Mouse (Mus musculus) common myeloid progenitor, adult 5-6 weeks (primary cell): ENCODE data around the gene Ptcra. TPM values are rescaled to one million over a fixed set of nuclear protein-coding genes. Genes with fewer than 3 reads are reported as not detected.
"Not testable (repeated sequence)": the region's sequence is repeated elsewhere in the genome, so short reads cannot be mapped to it uniquely, and the experiment has no call there.

Source experiments
- ATAC-seq: replicated peaks from 2 replicates; pipeline ENCODE4 v1.8.0; 2016; ENCODE audit warnings: low read depth, mild to moderate bottlenecking, moderate TSS enrichment, inconsistent platforms; ENCODE audit not compliant: poor library complexity, severe bottlenecking
- total RNA-seq: library from RNA; stranded (forward); fragments of 200-1000, 187-1606 nt; gene quantifications from 2 replicates; pipeline ENCODE4 v1.2.3, GENCODE M21; 2017

The Ptcra gene
- total RNA-seq, 1 experiment from 2014 or later = not detected

DNA sequence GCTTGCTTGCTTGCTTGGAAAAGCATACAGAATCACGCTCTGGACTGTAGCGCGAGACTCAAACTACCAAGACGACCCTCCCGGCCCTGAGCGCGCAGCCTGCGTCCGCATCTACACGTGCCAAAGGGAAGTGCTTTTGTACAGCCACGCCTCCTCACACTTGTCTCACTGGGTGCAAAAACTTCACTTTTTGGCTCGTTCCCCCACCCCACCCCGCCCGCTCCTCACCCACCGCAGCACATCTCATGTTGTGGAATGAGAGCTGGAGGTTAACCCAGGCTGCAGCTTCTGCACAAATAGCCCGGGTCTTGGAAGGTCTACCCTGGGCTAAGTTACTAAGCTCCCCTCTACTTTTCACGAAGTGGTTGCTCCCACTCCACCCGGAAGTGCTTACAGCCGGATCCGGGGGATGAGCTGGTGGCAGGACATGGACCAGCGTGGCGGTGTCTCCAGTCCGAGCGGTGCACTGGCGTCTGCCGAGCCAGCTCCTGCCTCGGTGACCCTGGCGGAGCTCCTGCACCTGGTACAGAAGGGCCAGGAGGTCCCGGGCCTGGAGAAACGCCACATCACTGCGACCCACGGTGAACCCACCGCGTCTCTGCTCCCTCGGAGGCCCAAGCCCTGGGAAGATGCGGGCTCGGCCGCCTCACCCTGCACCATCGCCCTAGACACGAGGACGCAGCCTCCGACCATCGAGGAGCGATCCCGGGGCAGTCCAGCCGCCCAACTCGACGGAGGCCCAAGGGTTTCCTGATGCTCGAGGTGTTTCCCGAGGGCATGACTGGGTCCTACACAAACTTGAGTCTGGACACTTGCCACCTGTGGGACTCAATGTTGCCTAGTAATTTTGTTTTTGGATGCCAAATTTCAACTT is 9.1 kb upstream of the Ptcra start, which contains the start of gene 2310039H08Rik:
TSS of gene 2310039H08Rik (plus strand) at position 232 of the 874 bp plus-strand sequence.
- ATAC-seq = peak; percentile 69

- no peak for ATAC-seq
Observed at GRCm38 (mm10) chr17:46772038-46772403, 8.5 kb upstream of the Ptcra start.

- no peak for ATAC-seq
Observed at GRCm38 (mm10) chr17:46771616-46772015, 8.1 kb upstream of the Ptcra start.

GRCm38 (mm10) chr17:46771025-46771424 is 7.5 kb upstream of the Ptcra start:
- ATAC-seq = no peak

DNA sequence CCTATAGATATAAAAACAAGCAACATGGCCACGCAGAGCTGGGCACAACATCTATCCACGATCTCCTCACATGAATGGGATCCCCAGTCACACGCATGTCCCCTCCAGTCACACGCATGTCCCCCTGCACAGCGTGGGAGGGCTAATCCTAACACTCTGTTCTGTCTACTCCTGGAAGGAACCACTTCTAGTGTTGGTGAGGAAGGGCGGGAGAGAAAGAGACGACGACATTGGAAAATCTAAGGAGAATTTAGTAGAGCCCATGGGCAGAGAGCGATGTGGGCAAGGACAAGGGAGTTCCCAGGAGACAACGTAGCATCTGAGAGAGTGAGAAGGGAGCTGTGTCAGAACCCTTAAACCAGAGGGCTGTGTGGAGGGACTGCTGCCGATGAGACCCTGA is 7.0 kb upstream of the Ptcra start:
- ATAC-seq = no peak

GRCm38 (mm10) chr17:46767868-46768267 is 4.4 kb upstream of the Ptcra start:
- 0 out of 2 replicates have a peak, but pooled peaks have one; percentile 13 for ATAC-seq

- ATAC-seq = not testable (repeated sequence)
Observed at GRCm38 (mm10) chr17:46764916-46765315, 1.4 kb upstream of the Ptcra start.

- ATAC-seq = no peak
Observed at GRCm38 (mm10) chr17:46758753-46759152, 4.8 kb downstream of the Ptcra start.

- peak; percentile 90 for ATAC-seq
Observed at GRCm38 (mm10) chr17:46751794-46752556, 11.5 kb downstream of the Ptcra start, which contains the start of gene Cnpy3. TSS of gene Cnpy3 (minus strand) at chr17:46752214.

GRCm38 (mm10) chr17:46751056-46751793 is 12.3 kb downstream of the Ptcra start:
- peak; percentile 77 for ATAC-seq

- ATAC-seq = no peak
Observed at GRCm38 (mm10) chr17:46750580-46750979, 12.9 kb downstream of the Ptcra start.

GRCm38 (mm10) chr17:46749282-46749681 is 14.2 kb downstream of the Ptcra start:
- no peak for ATAC-seq

DNA sequence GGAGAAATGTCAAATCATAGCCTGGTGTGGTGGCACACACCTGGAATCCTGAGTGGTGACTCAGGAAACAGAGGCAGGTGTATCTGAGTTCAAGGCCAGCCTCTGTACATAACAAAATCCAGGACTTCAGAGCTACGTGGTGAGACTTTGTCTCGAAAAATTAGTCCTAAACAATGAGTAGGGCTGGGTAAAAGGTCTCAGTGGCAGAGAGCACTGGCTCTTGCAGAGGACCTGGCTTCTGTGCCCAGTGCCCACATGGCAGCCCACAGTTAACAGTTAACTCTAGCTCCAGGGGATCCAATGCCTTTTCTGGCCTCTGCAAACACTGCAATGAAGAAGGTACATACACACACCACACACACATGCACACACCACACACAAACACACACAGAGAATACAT is 15.7 kb downstream of the Ptcra start:
- ATAC-seq = no peak

DNA sequence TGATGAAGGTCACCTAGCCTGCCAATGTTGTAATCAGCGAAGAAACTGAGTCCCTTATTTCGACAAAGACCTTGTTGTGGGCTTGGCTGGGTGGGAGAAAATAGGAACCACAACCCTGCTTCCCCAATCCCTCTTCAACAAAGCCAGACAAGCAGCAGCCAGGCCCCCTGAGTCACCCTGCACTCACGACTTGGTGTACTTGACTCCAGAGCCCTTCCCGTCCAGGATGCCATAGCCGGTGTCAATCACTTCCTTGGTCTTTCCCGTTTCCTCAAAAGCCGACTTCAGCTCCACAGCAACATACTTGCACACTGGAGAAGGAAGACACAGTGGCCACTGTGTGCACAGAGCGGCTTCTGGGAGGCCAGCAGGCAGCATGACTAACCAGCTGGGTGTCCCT is 16.3 kb downstream of the Ptcra start:
- no peak for ATAC-seq

GRCm38 (mm10) chr17:46745506-46745905 is 18.0 kb downstream of the Ptcra start:
- no peak for ATAC-seq

DNA sequence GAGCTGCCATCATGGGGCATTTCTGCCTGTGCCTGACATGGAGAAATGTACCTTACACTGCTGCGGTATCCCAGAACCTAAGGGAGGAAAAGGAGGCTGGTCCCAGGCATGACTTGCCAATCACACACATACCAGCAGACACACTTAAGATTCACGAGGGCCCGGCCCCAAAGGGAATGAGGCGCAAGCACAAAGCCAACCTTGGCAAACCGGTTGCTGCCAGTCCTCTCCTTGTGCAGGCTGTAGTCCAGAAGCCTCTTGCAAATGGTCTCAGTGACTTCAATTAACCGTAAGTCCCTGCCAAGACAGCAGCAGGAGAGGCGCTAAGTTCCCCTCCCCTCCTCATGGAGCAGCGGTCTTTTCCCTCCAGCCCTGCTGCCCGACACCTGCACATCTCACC is 20.5 kb downstream of the Ptcra start:
- no peak for ATAC-seq

DNA sequence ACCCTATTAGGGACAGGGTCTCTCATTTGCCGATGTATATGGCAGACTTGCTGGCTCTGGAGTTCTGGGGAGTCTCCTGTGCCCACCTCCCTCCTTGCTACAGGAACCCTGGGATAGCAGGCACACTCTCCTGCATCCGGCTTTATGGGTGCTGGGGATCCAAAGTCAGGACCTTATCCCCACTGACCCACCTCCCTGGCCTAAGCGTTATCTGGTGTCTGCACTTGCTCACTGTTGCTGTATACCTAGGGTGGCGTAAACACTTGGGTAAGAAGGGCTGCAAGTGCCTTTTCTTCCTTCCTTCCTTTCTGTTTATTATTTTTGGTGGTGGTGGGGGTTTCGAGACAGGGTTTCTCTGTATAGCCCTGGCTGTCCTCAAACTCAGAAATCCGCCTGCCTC is 22.2 kb downstream of the Ptcra start:
- ATAC-seq = no peak

GRCm38 (mm10) chr17:46736160-46736559 is 27.4 kb downstream of the Ptcra start:
- peak; percentile 56; the same call in 1 of the 2 replicates for ATAC-seq

DNA sequence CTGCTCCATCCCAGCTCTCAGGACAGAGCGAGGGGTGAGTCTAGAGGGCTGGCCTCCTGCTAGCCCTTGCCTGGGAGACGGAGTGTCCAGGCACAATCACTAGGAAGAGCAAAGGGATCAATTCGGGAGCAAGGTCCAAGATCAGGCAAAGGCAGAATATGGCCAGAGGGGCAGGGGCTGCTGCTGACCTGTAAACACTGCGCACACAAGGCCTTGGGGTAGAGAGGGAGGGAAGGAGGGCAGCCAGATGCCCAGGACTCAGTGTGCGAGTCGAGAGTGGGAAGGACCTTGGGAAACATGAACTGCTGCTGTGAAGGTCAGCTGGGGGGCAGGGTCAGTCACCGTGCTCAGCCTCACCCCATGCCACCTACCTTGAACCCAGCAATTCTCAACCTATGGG is 28.2 kb downstream of the Ptcra start:
- no peak for ATAC-seq

DNA sequence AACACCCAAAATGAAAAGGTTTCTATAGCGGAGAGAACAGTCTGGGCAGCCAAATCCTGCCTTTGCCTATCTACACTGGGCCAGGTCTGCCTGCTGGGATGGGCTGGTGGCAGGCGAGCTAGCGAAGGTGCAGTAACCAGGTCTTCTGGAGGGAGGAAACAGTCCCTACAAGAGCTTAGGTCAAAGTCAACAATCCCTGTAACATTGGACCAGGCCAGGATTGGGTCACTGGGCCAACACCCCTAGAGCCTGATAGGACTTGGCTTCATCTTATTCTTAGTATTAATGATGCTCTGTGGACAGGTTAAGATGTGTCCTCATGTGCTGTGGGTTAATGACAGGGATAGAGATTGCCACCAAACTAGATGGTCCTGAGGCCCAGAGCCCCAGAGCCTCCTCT is 29.5 kb downstream of the Ptcra start:
- no peak for ATAC-seq
